Mouse (Mus musculus): ENCODE results near the gene Zic2. TPM values are rescaled to one million over a fixed set of nuclear protein-coding genes. Genes with fewer than 3 reads are reported as not detected.

Gene Zic2
- total and polyA plus RNA-seq, 3 experiments = 0.31 TPM; not detected in 2

GRCm38 (mm10) chr14:122482081-122483023, 7.1 kb downstream of the Zic2 start:
- Histone ChIP-seq H3K9ac (ENCODE audit: low read depth, low read length) (no peak overlapping the region), H3K27me3 (ENCODE audit: control insufficient read depth, insufficient read depth, low read length) (peaks cover 30% of the 10 kb centered on the region), H3K36me3 (ENCODE audit: control insufficient read depth, insufficient read depth, low read length) (no peaks in the 10 kb centered on the region), H3K79me2 (replicated peaks; ENCODE audit: control insufficient read depth, insufficient read depth, low read length) (no peaks in the 10 kb centered on the region), H3K4me3 (no peak overlapping the region), H3K4me1 (ENCODE audit: control insufficient read depth, insufficient read depth, low read length) (no peaks in the 10 kb centered on the region), H3K27ac (no peak overlapping the region)
- DNase-seq = no peak
- intact Hi-C loops (cut with DNase I) = loop anchor here (5.0 kb wide), 1 partner anchor 50 kb away; the partner anchor contains the start of gene Pcca
- no peak for TF ChIP-seq POLR2A (IDR thresholded peaks at IDR 0.05; ENCODE audit: insufficient read depth, low read depth, low read length)
- TF ChIP-seq CTCF (IDR thresholded peaks at IDR 0.05) = no peak
- TF ChIP-seq EP300 (IDR thresholded peaks at IDR 0.05; ENCODE audit: insufficient read depth, low read depth, low read length) = no peak
- 7% methylated on average over 37 of the region's 38 CpGs for WGBS

- H3K36me3 ChIP-seq (ENCODE audit: control insufficient read depth, insufficient read depth, low read length) = no peaks in the 10 kb centered on the region
- H3K79me2 ChIP-seq (replicated peaks; ENCODE audit: control insufficient read depth, insufficient read depth, low read length) = no peaks in the 10 kb centered on the region
- no peak for TF ChIP-seq CTCF (IDR thresholded peaks at IDR 0.05)
- no peak for TF ChIP-seq EP300 (IDR thresholded peaks at IDR 0.05; ENCODE audit: insufficient read depth, low read depth, low read length)
- TF ChIP-seq POLR2A (IDR thresholded peaks at IDR 0.05; ENCODE audit: insufficient read depth, low read depth, low read length) = no peak
- 11% methylated on average over 5 of the region's 5 CpGs for WGBS
- DNase-seq = no peak
- no peak overlapping the region for H3K4me3 ChIP-seq
- peaks cover 29% of the 10 kb centered on the region for H3K27me3 ChIP-seq (ENCODE audit: control insufficient read depth, insufficient read depth, low read length)
- H3K27ac ChIP-seq = no peak overlapping the region
- intact Hi-C loops (cut with DNase I) = loop anchor here (5.0 kb wide), 1 partner anchor 49 kb away; the partner anchor contains the start of gene Pcca
- H3K4me1 ChIP-seq (ENCODE audit: control insufficient read depth, insufficient read depth, low read length) = no peaks in the 10 kb centered on the region
- H3K9ac ChIP-seq (ENCODE audit: low read depth, low read length) = no peak overlapping the region
These were observed 7.8 kb downstream of the Zic2 start for GRCm38 (mm10) chr14:122483024-122483385.

- Histone ChIP-seq H3K9ac (ENCODE audit: low read depth, low read length) (no peak overlapping the region), H3K4me1 (ENCODE audit: control insufficient read depth, insufficient read depth, low read length) (no peaks in the 10 kb centered on the region), H3K79me2 (replicated peaks; ENCODE audit: control insufficient read depth, insufficient read depth, low read length) (no peaks in the 10 kb centered on the region), H3K27me3 (ENCODE audit: control insufficient read depth, insufficient read depth, low read length) (peaks cover 25% of the 10 kb centered on the region), H3K4me3 (no peak overlapping the region), H3K27ac (no peak overlapping the region), H3K36me3 (ENCODE audit: control insufficient read depth, insufficient read depth, low read length) (no peaks in the 10 kb centered on the region)
- intact Hi-C loops (cut with DNase I) = loop anchor here (5.0 kb wide), 1 partner anchor 49 kb away; the partner anchor contains the start of gene Pcca
- TF ChIP-seq EP300 (IDR thresholded peaks at IDR 0.05; ENCODE audit: insufficient read depth, low read depth, low read length) (no peak), CTCF (IDR thresholded peaks at IDR 0.05) (no peak), POLR2A (IDR thresholded peaks at IDR 0.05; ENCODE audit: insufficient read depth, low read depth, low read length) (no peak)
- 8% methylated on average over 18 of the region's 18 CpGs for WGBS
- DNase-seq = no peak
These were observed 8.6 kb downstream of the Zic2 start for GRCm38 (mm10) chr14:122483556-122484421.

GRCm38 (mm10) chr14:122484458-122484843, 9.2 kb downstream of the Zic2 start:
- Histone ChIP-seq H3K79me2 (replicated peaks; ENCODE audit: control insufficient read depth, insufficient read depth, low read length) (no peaks in the 10 kb centered on the region), H3K4me3 (no peak overlapping the region), H3K27me3 (ENCODE audit: control insufficient read depth, insufficient read depth, low read length) (peaks cover 24% of the 10 kb centered on the region), H3K4me1 (ENCODE audit: control insufficient read depth, insufficient read depth, low read length) (no peaks in the 10 kb centered on the region), H3K9ac (ENCODE audit: low read depth, low read length) (no peak overlapping the region), H3K36me3 (ENCODE audit: control insufficient read depth, insufficient read depth, low read length) (no peaks in the 10 kb centered on the region), H3K27ac (no peak overlapping the region)
- 10% methylated on average over 4 of the region's 4 CpGs for WGBS
- TF ChIP-seq POLR2A (IDR thresholded peaks at IDR 0.05; ENCODE audit: insufficient read depth, low read depth, low read length) (no peak), EP300 (IDR thresholded peaks at IDR 0.05; ENCODE audit: insufficient read depth, low read depth, low read length) (no peak), CTCF (IDR thresholded peaks at IDR 0.05) (no peak)
- intact Hi-C loops (cut with DNase I) = loop anchor here (5.0 kb wide), 1 partner anchor 48 kb away; the partner anchor contains the start of gene Pcca
- no peak for DNase-seq

- no peaks in the 10 kb centered on the region for H3K79me2 ChIP-seq (replicated peaks; ENCODE audit: control insufficient read depth, insufficient read depth, low read length)
- H3K9ac ChIP-seq (ENCODE audit: low read depth, low read length) = no peak overlapping the region
- H3K27me3 ChIP-seq (ENCODE audit: control insufficient read depth, insufficient read depth, low read length) = peaks cover 24% of the 10 kb centered on the region
- no peak overlapping the region for H3K27ac ChIP-seq
- no peak for DNase-seq
- H3K4me3 ChIP-seq = no peak overlapping the region
- 5% methylated on average over 24 of the region's 24 CpGs for WGBS
- TF ChIP-seq POLR2A (IDR thresholded peaks at IDR 0.05; ENCODE audit: insufficient read depth, low read depth, low read length) = no peak
- TF ChIP-seq CTCF (IDR thresholded peaks at IDR 0.05) = no peak
- H3K36me3 ChIP-seq (ENCODE audit: control insufficient read depth, insufficient read depth, low read length) = no peaks in the 10 kb centered on the region
- intact Hi-C loops (cut with DNase I) = loop anchor here (5.0 kb wide), 1 partner anchor 47 kb away; the partner anchor contains the start of gene Pcca
- H3K4me1 ChIP-seq (ENCODE audit: control insufficient read depth, insufficient read depth, low read length) = no peaks in the 10 kb centered on the region
These were observed 9.8 kb downstream of the Zic2 start for GRCm38 (mm10) chr14:122484844-122485551.
